Mouse (Mus musculus): ENCODE measurements around the gene Mief1. TPM values are rescaled to one million over a fixed set of nuclear protein-coding genes. Genes with fewer than 3 reads are reported as not detected.

Mief1 gene
- polyA plus RNA-seq, 1 experiment from 2014 or later, result 12.6 TPM

- no peaks in the 10 kb centered on the region for H3K9me3 ChIP-seq (ENCODE audit: control insufficient read depth, low read length)
- DNase-seq (ENCODE audit: low spot score), result no peak
- no peaks in the 10 kb centered on the region; the same call in 1 of the 2 replicates for H3K4me1 ChIP-seq (replicated peaks; ENCODE audit: control insufficient read depth, insufficient read depth)
- H3K27me3 ChIP-seq (ENCODE audit: control insufficient read depth, insufficient read depth, low read length), result no peaks in the 10 kb centered on the region
- H3K9ac ChIP-seq (ENCODE audit: low read length), result no peak overlapping the region
- peak overlapping the region; percentile 61; the same call in 1 of the 2 replicates for H3K27ac ChIP-seq (replicated peaks)
- 53% methylated on average over 4 of the region's 4 CpGs for WGBS
- no peak overlapping the region for H3K4me3 ChIP-seq (ENCODE audit: low read depth, low read length)
- no peak for TF ChIP-seq EP300 (optimal IDR thresholded peaks at IDR 0.05)
- TF ChIP-seq CTCF (IDR thresholded peaks at IDR 0.05; ENCODE audit: low read depth), result no peak
- peak; percentile 31; the same call in 1 of the 2 replicates for ATAC-seq (ENCODE audit: low FRiP score, low TSS enrichment)
- H3K4me2 ChIP-seq (replicated peaks; ENCODE audit: low read depth), result peak overlapping the region; percentile 20; the same call in 1 of the 2 replicates
- H3K36me3 ChIP-seq (ENCODE audit: control insufficient read depth, insufficient read depth, low read length), result no peaks in the 10 kb centered on the region
These were observed 13.8 kb upstream of the Mief1 start for GRCm38 (mm10) chr15:80219705-80220657.

- Histone ChIP-seq H3K36me3 (ENCODE audit: control insufficient read depth, insufficient read depth, low read length) (no peaks in the 10 kb centered on the region), H3K9me3 (ENCODE audit: control insufficient read depth, low read length) (no peaks in the 10 kb centered on the region), H3K4me2 (replicated peaks; ENCODE audit: low read depth) (no peak overlapping the region), H3K4me1 (replicated peaks; ENCODE audit: control insufficient read depth, insufficient read depth) (no peaks in the 10 kb centered on the region; the same call in 1 of the 2 replicates), H3K27me3 (ENCODE audit: control insufficient read depth, insufficient read depth, low read length) (no peaks in the 10 kb centered on the region), H3K4me3 (ENCODE audit: low read depth, low read length) (no peak overlapping the region), H3K27ac (replicated peaks) (no peak overlapping the region), H3K9ac (ENCODE audit: low read length) (no peak overlapping the region)
- 59% methylated on average over 8 of the region's 8 CpGs for WGBS
- no peak for DNase-seq (ENCODE audit: low spot score)
- ATAC-seq (ENCODE audit: low FRiP score, low TSS enrichment), result no peak
- TF ChIP-seq CTCF (IDR thresholded peaks at IDR 0.05; ENCODE audit: low read depth) (peak; percentile 42), EP300 (optimal IDR thresholded peaks at IDR 0.05) (no peak)
These were observed 12.8 kb upstream of the Mief1 start for GRCm38 (mm10) chr15:80221031-80221430.

- Histone ChIP-seq H3K4me3 (ENCODE audit: low read depth, low read length) (no peak overlapping the region), H3K36me3 (ENCODE audit: control insufficient read depth, insufficient read depth, low read length) (no peaks in the 10 kb centered on the region), H3K27me3 (ENCODE audit: control insufficient read depth, insufficient read depth, low read length) (no peaks in the 10 kb centered on the region), H3K9me3 (ENCODE audit: control insufficient read depth, low read length) (no peaks in the 10 kb centered on the region), H3K4me2 (replicated peaks; ENCODE audit: low read depth) (no peak overlapping the region), H3K4me1 (replicated peaks; ENCODE audit: control insufficient read depth, insufficient read depth) (no peaks in the 10 kb centered on the region; the same call in 1 of the 2 replicates), H3K9ac (ENCODE audit: low read length) (no peak overlapping the region), H3K27ac (replicated peaks) (no peak overlapping the region)
- no peak for TF ChIP-seq CTCF (IDR thresholded peaks at IDR 0.05; ENCODE audit: low read depth)
- no peak for TF ChIP-seq EP300 (optimal IDR thresholded peaks at IDR 0.05)
- ATAC-seq (ENCODE audit: low FRiP score, low TSS enrichment) (no peak), DNase-seq (ENCODE audit: low spot score) (no peak)
- WGBS, result 89% methylated on average over 7 of the region's 7 CpGs
These were observed 10.1 kb upstream of the Mief1 start for GRCm38 (mm10) chr15:80223751-80224150.

DNA sequence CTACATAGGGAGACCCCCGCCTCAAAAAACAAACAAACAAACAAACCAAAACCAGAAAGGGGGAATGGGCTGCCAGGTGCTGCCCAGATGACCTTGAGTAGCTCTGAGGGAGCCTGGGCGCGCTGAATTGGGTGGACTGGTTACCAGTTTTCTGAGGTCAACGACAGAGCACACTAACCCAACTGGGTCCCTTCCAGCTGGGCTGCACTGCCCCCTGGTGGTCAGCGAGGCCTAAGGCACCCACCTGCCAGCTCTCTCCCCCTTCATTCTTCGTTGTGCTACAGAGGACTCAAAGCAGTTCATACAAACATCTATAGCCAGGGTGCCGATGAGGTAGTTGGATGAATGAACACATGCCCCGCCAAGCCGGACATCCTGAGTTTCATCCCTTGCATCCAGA, 8.6 kb upstream of the Mief1 start:
- Histone ChIP-seq H3K36me3 (ENCODE audit: control insufficient read depth, insufficient read depth, low read length) (no peaks in the 10 kb centered on the region), H3K4me3 (ENCODE audit: low read depth, low read length) (no peak overlapping the region), H3K9ac (ENCODE audit: low read length) (no peak overlapping the region), H3K27ac (replicated peaks) (no peak overlapping the region), H3K9me3 (ENCODE audit: control insufficient read depth, low read length) (no peaks in the 10 kb centered on the region), H3K27me3 (ENCODE audit: control insufficient read depth, insufficient read depth, low read length) (no peaks in the 10 kb centered on the region), H3K4me2 (replicated peaks; ENCODE audit: low read depth) (no peak overlapping the region), H3K4me1 (replicated peaks; ENCODE audit: control insufficient read depth, insufficient read depth) (no peaks in the 10 kb centered on the region)
- 24% methylated on average over 9 of the region's 9 CpGs for WGBS
- ATAC-seq (ENCODE audit: low FRiP score, low TSS enrichment) (peak; percentile 83), DNase-seq (ENCODE audit: low spot score) (peak; percentile 90)
- TF ChIP-seq EP300 (optimal IDR thresholded peaks at IDR 0.05), result no peak
- peak; percentile 94 for TF ChIP-seq CTCF (IDR thresholded peaks at IDR 0.05; ENCODE audit: low read depth)

DNA sequence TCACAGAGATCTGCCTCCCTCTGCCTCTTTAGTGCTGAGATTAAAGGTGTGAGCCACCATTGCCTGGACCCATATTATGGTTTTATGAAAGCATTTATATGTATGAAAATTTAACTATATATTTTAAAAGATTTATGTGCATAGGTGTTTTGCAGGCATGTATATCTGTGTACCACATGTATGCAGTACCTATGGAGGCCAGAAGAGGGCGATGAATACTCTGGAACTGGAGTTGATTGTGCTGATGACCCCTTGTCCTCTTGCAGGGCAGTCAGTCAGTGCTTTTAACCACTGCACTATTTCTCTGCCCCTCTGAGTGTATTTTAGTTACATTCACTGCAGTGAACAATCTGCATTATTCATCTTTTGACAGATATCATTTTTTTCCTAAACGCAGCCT, 8.0 kb upstream of the Mief1 start:
- DNase-seq (ENCODE audit: low spot score), result peak; percentile 73
- ATAC-seq (ENCODE audit: low FRiP score, low TSS enrichment), result peak; percentile 38; the same call in 1 of the 2 replicates

More for the DNA sequence above, 8.0 kb upstream of the Mief1 start:
- Histone ChIP-seq H3K4me1 (replicated peaks; ENCODE audit: control insufficient read depth, insufficient read depth) (no peaks in the 10 kb centered on the region), H3K9ac (ENCODE audit: low read length) (no peak overlapping the region), H3K27ac (replicated peaks) (no peak overlapping the region), H3K4me3 (ENCODE audit: low read depth, low read length) (no peak overlapping the region), H3K9me3 (ENCODE audit: control insufficient read depth, low read length) (no peaks in the 10 kb centered on the region), H3K27me3 (ENCODE audit: control insufficient read depth, insufficient read depth, low read length) (no peaks in the 10 kb centered on the region), H3K4me2 (replicated peaks; ENCODE audit: low read depth) (no peak overlapping the region), H3K36me3 (ENCODE audit: control insufficient read depth, insufficient read depth, low read length) (no peaks in the 10 kb centered on the region)
- 44% methylated on average over 2 of the region's 2 CpGs for WGBS
- no peak for TF ChIP-seq EP300 (optimal IDR thresholded peaks at IDR 0.05)
- TF ChIP-seq CTCF (IDR thresholded peaks at IDR 0.05; ENCODE audit: low read depth), result peak; percentile 80
